Mouse (Mus musculus) lung, embryonic 15.5 days (tissue): ENCODE results near the gene Hap1. TPM values are rescaled to one million over a fixed set of nuclear protein-coding genes. Genes with fewer than 3 reads are reported as not detected.

Experiments
- ATAC-seq: fragments of 200-750 bp; cut with Nextera tagmentation; 2 replicates; pipeline ENCODE4 v1.8.0; 2017; ENCODE audit warnings: moderate number of reproducible peaks, borderline replicate concordance; ENCODE audit not compliant: low FRiP score, low TSS enrichment; ENCODE audit errors: extremely low read depth
- H3K27ac ChIP-seq: fragments of 300-500 bp; sonication (generic); 2 replicates; pipeline ENCODE4 v1.5.1; 2015; ENCODE audit warnings: moderate library complexity, mild to moderate bottlenecking, inconsistent platforms
- H3K27me3 ChIP-seq: fragments of 300-500 bp; sonication (generic); 2 replicates; pipeline ENCODE4 v1.6.1; 2015; ENCODE audit warnings: inconsistent platforms
- H3K36me3 ChIP-seq: fragments of 300-500 bp; sonication (generic); 2 replicates; pipeline ENCODE4 v1.6.1; 2015; ENCODE audit warnings: inconsistent platforms
- H3K4me1 ChIP-seq: fragments of 300-500 bp; sonication (generic); 2 replicates; pipeline ENCODE4 v1.6.1; 2015; ENCODE audit warnings: inconsistent platforms
- H3K4me2 ChIP-seq: fragments of 300-500 bp; sonication (generic); 2 replicates; pipeline ENCODE4 v1.6.1; 2015; ENCODE audit warnings: inconsistent platforms, mild to moderate bottlenecking, moderate library complexity
- H3K4me3 ChIP-seq: fragments of 300-500 bp; sonication (generic); 2 replicates; pipeline ENCODE4 v1.5.1; 2015; ENCODE audit warnings: mild to moderate bottlenecking, inconsistent platforms
- H3K9ac ChIP-seq: fragments of 300-500 bp; sonication (generic); 2 replicates; pipeline ENCODE4 v1.6.1; 2015; ENCODE audit warnings: inconsistent platforms
- H3K9me3 ChIP-seq: fragments of 300-500 bp; sonication (generic); 2 replicates; pipeline ENCODE4 v1.6.1; 2016; ENCODE audit warnings: inconsistent platforms
- WGBS: fragments of 180-500 bp; shearing (Covaris S2); methylation state at CpG from one replicate; pipeline ENCODE4 v1.1.7; 2015; 5-methylcytosine and 5-hydroxymethylcytosine counted together
- polyA plus RNA-seq: library from polyadenylated mRNA; unstranded; fragments of >200 nt; fragmentation: Nextera tagmentation; extraction: Ambion mirVana; gene quantifications from 2 replicates; pipeline ENCODE4 v1.2.1, GENCODE M21; 2015

The Hap1 gene
- polyA plus RNA-seq, 1 experiment from 2014 or later = 20.7 TPM

DNA sequence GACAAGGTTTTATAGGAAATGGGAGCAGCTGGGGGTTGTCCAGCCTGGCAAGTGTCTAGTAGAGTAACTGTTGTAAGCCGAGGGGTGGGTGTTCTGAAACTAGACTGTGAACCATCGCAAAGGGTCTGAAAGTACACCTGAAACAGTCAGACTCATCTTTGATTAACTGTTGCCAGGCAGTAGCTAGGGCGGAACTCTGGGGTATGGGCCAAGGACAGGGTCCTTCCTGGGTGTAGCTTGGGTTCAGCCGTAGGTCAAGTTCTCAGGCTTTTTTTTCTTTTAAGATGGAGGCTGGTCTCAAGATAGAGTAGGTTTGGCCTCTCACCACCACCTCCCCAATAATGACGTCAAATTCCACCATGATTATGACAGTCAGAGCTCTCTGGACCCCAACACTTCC lies 48.0 kb downstream of the Hap1 start:
- ATAC-seq = no peak
- H3K4me3 ChIP-seq = no peak overlapping the region

DNA sequence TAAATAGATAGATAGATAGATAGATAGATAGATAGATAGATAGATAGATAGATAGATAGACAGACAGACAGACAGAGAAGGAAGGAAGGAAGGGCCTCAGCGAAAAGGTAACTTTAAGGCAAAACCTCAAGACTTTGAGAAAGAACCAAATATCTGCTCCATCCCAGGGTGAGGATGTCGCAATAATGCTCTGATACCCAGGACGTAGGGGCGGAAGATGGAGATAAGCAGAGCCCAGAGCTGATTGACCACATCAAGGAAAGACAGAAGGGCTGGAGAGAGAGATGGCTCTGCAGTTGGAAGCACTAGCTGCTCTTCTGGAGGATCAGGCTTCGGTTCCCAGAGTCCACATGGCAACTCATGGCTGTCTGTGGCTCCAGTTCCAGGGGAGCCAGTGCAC lies 54.6 kb downstream of the Hap1 start:
- Histone ChIP-seq H3K4me1 (no peaks in the 10 kb centered on the region), H3K4me2 (no peak overlapping the region), H3K27me3 (no peaks in the 10 kb centered on the region), H3K9me3 (no peaks in the 10 kb centered on the region), H3K27ac (no peak overlapping the region), H3K9ac (no peak overlapping the region), H3K4me3 (no peak overlapping the region), H3K36me3 (no peaks in the 10 kb centered on the region)
- WGBS = 78% methylated on average over 5 of the region's 5 CpGs
- ATAC-seq = no peak

More for the DNA sequence above, 48.0 kb downstream of the Hap1 start:
- Histone ChIP-seq H3K9me3 (no peaks in the 10 kb centered on the region), H3K4me1 (0 out of 2 replicates have a peak, but pooled peaks cover 4% of the 10 kb centered on the region), H3K27me3 (no peaks in the 10 kb centered on the region), H3K4me2 (no peak overlapping the region), H3K27ac (no peak overlapping the region), H3K36me3 (no peaks in the 10 kb centered on the region), H3K9ac (no peak overlapping the region)
- WGBS = 79% methylated on average over 5 of the region's 5 CpGs

DNA sequence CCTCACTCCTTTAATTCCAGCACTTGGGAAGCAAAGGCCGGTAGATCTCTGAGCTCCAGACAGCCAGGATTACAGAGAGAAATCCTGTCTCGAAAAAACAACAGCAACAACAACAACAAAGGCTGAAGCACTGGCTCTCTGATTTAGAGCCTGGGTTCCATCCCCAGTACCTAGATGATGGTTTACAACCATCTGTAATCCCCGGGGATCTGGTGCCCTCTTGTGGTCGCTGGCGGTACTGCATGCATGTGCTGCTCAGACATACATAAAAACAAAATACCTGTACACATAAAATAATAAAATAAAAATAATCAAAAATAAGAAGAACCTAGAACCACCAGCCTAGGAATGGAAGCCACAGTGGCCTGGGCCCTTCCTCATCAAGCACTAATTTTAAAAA lies 55.6 kb downstream of the Hap1 start:
- Histone ChIP-seq H3K27me3 (no peaks in the 10 kb centered on the region), H3K4me1 (no peaks in the 10 kb centered on the region), H3K9ac (no peak overlapping the region), H3K9me3 (no peaks in the 10 kb centered on the region), H3K27ac (no peak overlapping the region), H3K4me2 (no peak overlapping the region), H3K36me3 (no peaks in the 10 kb centered on the region), H3K4me3 (no peak overlapping the region)
- no peak for ATAC-seq
- WGBS = 10% methylated on average over 5 of the region's 5 CpGs

DNA sequence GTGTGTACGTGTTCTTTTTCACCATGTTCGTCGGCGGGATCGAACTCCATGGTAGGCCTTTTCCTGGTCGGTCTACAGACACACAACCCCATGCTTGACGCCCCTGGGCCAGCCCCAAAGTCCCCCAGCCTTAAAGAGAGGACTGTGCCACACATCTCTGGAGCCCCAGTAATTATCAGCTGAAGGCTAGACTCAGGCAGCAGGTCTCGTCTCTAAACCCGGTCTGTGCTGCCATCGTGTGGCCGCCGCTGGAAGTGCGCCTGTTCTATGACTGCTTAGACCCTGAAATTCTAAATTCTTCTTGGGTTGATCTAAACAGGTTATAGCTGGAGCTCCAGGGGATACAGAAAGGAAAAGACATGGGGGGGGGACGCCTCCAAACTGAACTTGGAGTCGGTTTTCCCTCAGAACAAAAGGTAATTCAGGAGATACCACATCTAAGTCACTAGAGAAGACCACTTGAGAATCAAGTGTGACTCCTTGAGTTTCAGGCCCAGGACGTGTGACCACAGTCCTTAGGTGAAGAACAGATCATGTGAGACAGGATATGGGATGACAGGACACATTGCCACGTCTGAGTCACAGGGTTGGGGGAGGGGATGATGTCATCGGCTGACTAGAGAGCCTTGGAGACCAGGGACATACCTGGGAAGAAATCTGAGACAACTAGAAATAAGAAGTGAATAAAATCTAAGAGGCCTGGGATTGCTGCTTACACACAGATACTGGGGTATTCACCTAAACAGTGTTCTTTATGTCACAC lies 57.5 kb downstream of the Hap1 start:
- peak; percentile 12; the same call in 1 of the 2 replicates for ATAC-seq
- Histone ChIP-seq H3K36me3 (no peaks in the 10 kb centered on the region), H3K9me3 (no peaks in the 10 kb centered on the region), H3K27ac (no peak overlapping the region), H3K4me2 (peak overlapping the region; percentile 38), H3K9ac (no peak overlapping the region), H3K27me3 (no peaks in the 10 kb centered on the region), H3K4me3 (no peak overlapping the region), H3K4me1 (peaks cover 4% of the 10 kb centered on the region; the same call in 1 of the 2 replicates)
- WGBS = 13% methylated on average over 18 of the region's 18 CpGs

DNA sequence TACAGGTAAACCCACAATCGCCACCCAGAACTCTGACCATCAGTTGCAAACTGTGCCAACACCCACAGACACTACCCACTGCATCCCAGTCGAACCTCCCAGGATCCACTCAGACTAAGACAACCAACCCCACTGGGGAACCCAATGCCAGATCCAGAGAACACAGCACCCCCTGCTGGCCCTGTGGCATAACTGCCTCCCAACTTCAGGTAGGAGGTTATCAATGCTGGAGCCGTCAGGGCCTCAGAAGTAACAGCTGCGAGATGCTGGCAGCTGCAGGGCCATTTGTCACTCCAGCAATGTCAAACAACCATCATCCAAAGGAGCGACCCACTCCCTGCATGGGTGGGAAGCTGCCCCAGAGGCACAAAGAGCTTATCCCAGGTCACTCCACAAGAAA lies 58.1 kb downstream of the Hap1 start:
- no peak overlapping the region for H3K4me3 ChIP-seq
- 30% methylated on average over 5 of the region's 5 CpGs for WGBS
- ATAC-seq = no peak
- H3K4me2 ChIP-seq = peak overlapping the region; percentile 38
- H3K27me3 ChIP-seq = no peaks in the 10 kb centered on the region
- H3K27ac ChIP-seq = no peak overlapping the region
- no peak overlapping the region for H3K9ac ChIP-seq
- H3K9me3 ChIP-seq = no peaks in the 10 kb centered on the region
- H3K36me3 ChIP-seq = no peaks in the 10 kb centered on the region
- H3K4me1 ChIP-seq = peaks cover 4% of the 10 kb centered on the region; the same call in 1 of the 2 replicates

Other genes starting within 250 kb of the Hap1 start
- gene Krt13, start 234.6 kb downstream of the Hap1 start, polyA plus RNA-seq = 4.0 and 7.4 TPM in 2 replicates
- gene Krt15, start 220.2 kb downstream of the Hap1 start, polyA plus RNA-seq = 49.1 and 59.3 TPM in 2 replicates
- 253 and 264 TPM in 2 replicates for gene Krt19, start 207.5 kb downstream of the Hap1 start, polyA plus RNA-seq
- not detected in 2 replicates for gene Krt9, start 162.9 kb downstream of the Hap1 start, polyA plus RNA-seq
- gene Krt14, start 148.6 kb downstream of the Hap1 start, polyA plus RNA-seq = 1.2 and 2.6 TPM in 2 replicates
- gene Krt16, start 107.2 kb downstream of the Hap1 start, polyA plus RNA-seq = not detected in 2 replicates
- gene Krt17, start 95.1 kb downstream of the Hap1 start, polyA plus RNA-seq = 7.5 and 18.2 TPM in 2 replicates
- not detected in 2 replicates for gene Krt42, start 86.3 kb downstream of the Hap1 start, polyA plus RNA-seq
- gene Eif1, start 36.2 kb downstream of the Hap1 start, polyA plus RNA-seq = 1,642 and 1,646 TPM in 2 replicates
- not detected in 2 replicates for gene Gast, start 21.7 kb downstream of the Hap1 start, polyA plus RNA-seq
- 122 and 136 TPM in 2 replicates for gene Jup, start 41.6 kb upstream of the Hap1 start, polyA plus RNA-seq
- gene P3h4, start 58.7 kb upstream of the Hap1 start, polyA plus RNA-seq = 71.5 and 73.4 TPM in 2 replicates
- 142 and 143 TPM in 2 replicates for gene Fkbp10, start 59.6 kb upstream of the Hap1 start, polyA plus RNA-seq
- gene Nt5c3b, start 85.7 kb upstream of the Hap1 start, polyA plus RNA-seq = 129 and 133 TPM in 2 replicates
- gene Klhl10, start 85.8 kb upstream of the Hap1 start, polyA plus RNA-seq = 0.56 and 0.88 TPM in 2 replicates
- gene Klhl11, start 116.6 kb upstream of the Hap1 start, polyA plus RNA-seq = 8.6 and 9.3 TPM in 2 replicates
- gene Acly, start 171.9 kb upstream of the Hap1 start, polyA plus RNA-seq = 151 and 153 TPM in 2 replicates
- gene Ttc25, start 189.5 kb upstream of the Hap1 start, polyA plus RNA-seq = 1.6 and 2.6 TPM in 2 replicates
- gene Cnp, start 218.8 kb upstream of the Hap1 start, polyA plus RNA-seq = 28.7 and 32.3 TPM in 2 replicates